ENCODE assay signal across 8 mouse cellular contexts in genomic region chr5:138280425-138280768, GRCm38 (mm10). TPM values are rescaled to one million over a fixed set of nuclear protein-coding genes. Genes with fewer than 3 reads are reported as not detected.
DNase-seq lines count a peak whose midpoint lies in the region; ATAC-seq and TF ChIP-seq lines count a peak whose summit lies in the region.

No protein-coding gene starts in this region.

- DNase-seq in layer of hippocampus, adult 2 months (ENCODE audit: low spot score in 2 of 2) = no peak
- no peak for DNase-seq in layer of hippocampus, adult 8-10 months (ENCODE audit: low spot score in 2 of 2)
- DNase-seq in embryonic facial prominence, embryonic 14.5 days (ENCODE audit: low spot score) = no peak
- DNase-seq in intestine, embryonic 14.5 days (ENCODE audit: low spot score) = no peak
- no peak for DNase-seq in midbrain, postnatal 0 days (ENCODE audit: low spot score)
- DNase-seq in urinary bladder, postnatal 36 days (ENCODE audit: low spot score in 2 of 2) = no peak
- DNase-seq in frontal cortex, postnatal 25 days (ENCODE audit: low spot score in 2 of 2) = no peak
- DNase-seq in kidney, postnatal 10 days = no peak

- TF ChIP-seq CTCF in layer of hippocampus, adult 2 months (conservative IDR thresholded peaks at IDR 0.05) = no peak
- no peak for TF ChIP-seq CTCF in midbrain, postnatal 0 days (IDR thresholded peaks at IDR 0.05)

- H3K4me3 ChIP-seq in layer of hippocampus, adult 2 months = peak overlapping the region; percentile 54
- peak overlapping the region; percentile 58 for H3K4me3 ChIP-seq in embryonic facial prominence, embryonic 14.5 days (ENCODE audit: low read depth, low read length)
- peak overlapping the region; percentile 76; the same call in 1 of the 2 replicates for H3K4me3 ChIP-seq in intestine, embryonic 14.5 days (ENCODE audit: low read depth, low read length)
- peak overlapping the region; percentile 58 for H3K4me3 ChIP-seq in midbrain, postnatal 0 days (ENCODE audit: low read depth, low read length)

- H3K4me2 ChIP-seq in embryonic facial prominence, embryonic 14.5 days (ENCODE audit: low read depth, low read length) = peak overlapping the region; percentile 65
- peak overlapping the region; percentile 80 for H3K4me2 ChIP-seq in intestine, embryonic 14.5 days (ENCODE audit: low read length)
- H3K4me2 ChIP-seq in midbrain, postnatal 0 days (ENCODE audit: low read depth, low read length, poor library complexity, severe bottlenecking) = peak overlapping the region; percentile 66

- no peak overlapping the region for H3K9ac ChIP-seq in embryonic facial prominence, embryonic 14.5 days (ENCODE audit: low read depth, low read length)
- H3K9ac ChIP-seq in intestine, embryonic 14.5 days (ENCODE audit: low read length) = no peak overlapping the region
- no peak overlapping the region for H3K9ac ChIP-seq in midbrain, postnatal 0 days (replicated peaks; ENCODE audit: low read length, poor library complexity, severe bottlenecking)

- WGBS in embryonic facial prominence, embryonic 14.5 days = 29% methylated on average over 22 of the region's 26 CpGs
- WGBS in intestine, embryonic 14.5 days = 24% methylated on average over 26 of the region's 26 CpGs
- WGBS in midbrain, postnatal 0 days = 24% methylated on average over 26 of the region's 26 CpGs

- no peaks in the 10 kb centered on the region for H3K27me3 ChIP-seq in embryonic facial prominence, embryonic 14.5 days (replicated peaks; ENCODE audit: control insufficient read depth, insufficient read depth, low read length)
- no peaks in the 10 kb centered on the region for H3K27me3 ChIP-seq in intestine, embryonic 14.5 days (replicated peaks; ENCODE audit: control insufficient read depth, insufficient read depth, low read length)
- H3K27me3 ChIP-seq in midbrain, postnatal 0 days (ENCODE audit: insufficient read depth, low read length) = no peaks in the 10 kb centered on the region

- no peak for ATAC-seq in embryonic facial prominence, embryonic 14.5 days (ENCODE audit: low read depth)
- ATAC-seq in intestine, embryonic 14.5 days (replicated peaks; ENCODE audit: low FRiP score, low TSS enrichment, low read depth) = peak; percentile 6; the same call in 1 of the 2 replicates
- no peak for ATAC-seq in midbrain, postnatal 0 days (ENCODE audit: low FRiP score)

- H3K4me1 ChIP-seq in embryonic facial prominence, embryonic 14.5 days (ENCODE audit: control insufficient read depth, insufficient read depth, low read length) = peaks cover 19% of the 10 kb centered on the region
- H3K4me1 ChIP-seq in intestine, embryonic 14.5 days (replicated peaks; ENCODE audit: control insufficient read depth, insufficient read depth, low read length) = peaks cover 23% of the 10 kb centered on the region; the same call in 1 of the 2 replicates
- no peaks in the 10 kb centered on the region; the same call in 1 of the 2 replicates for H3K4me1 ChIP-seq in midbrain, postnatal 0 days (ENCODE audit: insufficient read depth, low read length)

- 0 out of 2 replicates have a peak, but pooled peaks cover 8% of the 10 kb centered on the region for H3K9me3 ChIP-seq in embryonic facial prominence, embryonic 14.5 days (ENCODE audit: control insufficient read depth, low read length)
- peaks cover 8% of the 10 kb centered on the region; the same call in 1 of the 2 replicates for H3K9me3 ChIP-seq in intestine, embryonic 14.5 days (ENCODE audit: control insufficient read depth, low read length)
- H3K9me3 ChIP-seq in midbrain, postnatal 0 days (ENCODE audit: low read length) = no peaks in the 10 kb centered on the region

- H3K27ac ChIP-seq in layer of hippocampus, adult 2 months = no peak overlapping the region
- no peak overlapping the region for H3K27ac ChIP-seq in embryonic facial prominence, embryonic 14.5 days (replicated peaks; ENCODE audit: low read depth, low read length)
- H3K27ac ChIP-seq in intestine, embryonic 14.5 days (ENCODE audit: low read depth) = no peak overlapping the region
- no peak overlapping the region for H3K27ac ChIP-seq in midbrain, postnatal 0 days (ENCODE audit: low read depth, low read length)

- H3K36me3 ChIP-seq in embryonic facial prominence, embryonic 14.5 days (ENCODE audit: control insufficient read depth, insufficient read depth, low read length) = peaks cover 18% of the 10 kb centered on the region
- peaks cover 12% of the 10 kb centered on the region for H3K36me3 ChIP-seq in intestine, embryonic 14.5 days (ENCODE audit: control insufficient read depth, insufficient read depth, low read length)
- H3K36me3 ChIP-seq in midbrain, postnatal 0 days (ENCODE audit: insufficient read depth, low read length) = no peaks in the 10 kb centered on the region; the same call in 1 of the 2 replicates

RNA-seq across cellular contexts. Expression of gene Stag3, which starts 0.4 kb away (rescaled TPM):
- under 1 TPM; 0.44 to 0.79 TPM for total RNA-seq in layer of hippocampus, adult 2 months (2021)
- 1 to 10 TPM in 2 of 4 experiments, under 1 TPM in 2; 0.33 to 2.7 (median 1.1) TPM for total RNA-seq in layer of hippocampus, adult 8-10 months (2022)
- 4.1 and 6.2 TPM in 2 replicates for polyA plus RNA-seq in embryonic facial prominence, embryonic 14.5 days (2014; fragmentation: Nextera tagmentation; extraction: Ambion mirVana)
- polyA plus RNA-seq in intestine, embryonic 14.5 days (2014; fragmentation: Nextera tagmentation; extraction: Ambion mirVana) = 3.0 and 4.6 TPM in 2 replicates
- total RNA-seq in midbrain, postnatal 0 days (2014; rRNA removed) = 22.5 and 33.2 TPM in 2 replicates
- 8.8 and 9.6 TPM in 2 replicates for polyA plus RNA-seq in midbrain, postnatal 0 days (2015; fragmentation: Nextera tagmentation; extraction: Ambion mirVana)

RNA-seq across cellular contexts. Expression of gene Gpc2, which starts 0.6 kb away (rescaled TPM):
- total RNA-seq in layer of hippocampus, adult 2 months (2021) = 1 to 10 TPM; 2.4 to 2.5 TPM
- 1 to 10 TPM; 1.5 to 2.2 (median 1.8) TPM for total RNA-seq in layer of hippocampus, adult 8-10 months (2022)
- 3.9 and 4.5 TPM in 2 replicates for polyA plus RNA-seq in embryonic facial prominence, embryonic 14.5 days (2014; fragmentation: Nextera tagmentation; extraction: Ambion mirVana)
- polyA plus RNA-seq in intestine, embryonic 14.5 days (2014; fragmentation: Nextera tagmentation; extraction: Ambion mirVana) = 3.4 and 4.9 TPM in 2 replicates
- 134 and 154 TPM in 2 replicates for total RNA-seq in midbrain, postnatal 0 days (2014; rRNA removed)
- polyA plus RNA-seq in midbrain, postnatal 0 days (2015; fragmentation: Nextera tagmentation; extraction: Ambion mirVana) = 50.5 and 50.7 TPM in 2 replicates

RNA-seq across cellular contexts. Expression of gene Gm43720, which starts 0.6 kb away (rescaled TPM):
- under 1 TPM in 1 of 2 experiments, not detected in 1; 0.12 TPM for total RNA-seq in layer of hippocampus, adult 2 months (2021)
- total RNA-seq in layer of hippocampus, adult 8-10 months (2022) = not detected
- polyA plus RNA-seq in embryonic facial prominence, embryonic 14.5 days (2014; fragmentation: Nextera tagmentation; extraction: Ambion mirVana) = 0.09 and 0.10 TPM in 2 replicates
- 0.12 and 0.17 TPM in 2 replicates for polyA plus RNA-seq in intestine, embryonic 14.5 days (2014; fragmentation: Nextera tagmentation; extraction: Ambion mirVana)
- 0.11 TPM in 1 of 2 replicates, not detected in the other for total RNA-seq in midbrain, postnatal 0 days (2014; rRNA removed)
- 0.05 TPM in 1 of 2 replicates, not detected in the other for polyA plus RNA-seq in midbrain, postnatal 0 days (2015; fragmentation: Nextera tagmentation; extraction: Ambion mirVana)

RNA-seq across cellular contexts. Expression of gene Gal3st4, which starts 7.8 kb away (rescaled TPM):
- 1 to 10 TPM; 3.2 to 3.7 TPM for total RNA-seq in layer of hippocampus, adult 2 months (2021)
- 1 to 10 TPM; 2.9 to 5.2 (median 4.0) TPM for total RNA-seq in layer of hippocampus, adult 8-10 months (2022)
- polyA plus RNA-seq in embryonic facial prominence, embryonic 14.5 days (2014; fragmentation: Nextera tagmentation; extraction: Ambion mirVana) = 2.5 and 3.5 TPM in 2 replicates
- 1.5 and 1.8 TPM in 2 replicates for polyA plus RNA-seq in intestine, embryonic 14.5 days (2014; fragmentation: Nextera tagmentation; extraction: Ambion mirVana)
- total RNA-seq in midbrain, postnatal 0 days (2014; rRNA removed) = 0.71 and 1.4 TPM in 2 replicates
- 1.7 TPM in 2 replicates for polyA plus RNA-seq in midbrain, postnatal 0 days (2015; fragmentation: Nextera tagmentation; extraction: Ambion mirVana)

RNA-seq across cellular contexts. Expression of gene BC037034, which starts 16.6 kb away (rescaled TPM):
- total RNA-seq in layer of hippocampus, adult 2 months (2021) = 10 to 100 TPM; 68.1 to 77.0 TPM
- total RNA-seq in layer of hippocampus, adult 8-10 months (2022) = 10 to 100 TPM; 64.7 to 74.1 (median 70.8) TPM
- 5.6 and 5.8 TPM in 2 replicates for polyA plus RNA-seq in embryonic facial prominence, embryonic 14.5 days (2014; fragmentation: Nextera tagmentation; extraction: Ambion mirVana)
- polyA plus RNA-seq in intestine, embryonic 14.5 days (2014; fragmentation: Nextera tagmentation; extraction: Ambion mirVana) = 4.4 and 7.5 TPM in 2 replicates
- 73.1 and 79.2 TPM in 2 replicates for total RNA-seq in midbrain, postnatal 0 days (2014; rRNA removed)
- polyA plus RNA-seq in midbrain, postnatal 0 days (2015; fragmentation: Nextera tagmentation; extraction: Ambion mirVana) = 15.4 and 17.3 TPM in 2 replicates

Comparison
In these comparisons a context has a peak if more than half of its experiments do, and no peak if none do; other contexts are left out.
1. RNA of gene Gpc2, which starts 0.6 kb away (total RNA-seq): 134 to 154 TPM in midbrain, postnatal 0 days; 2.4 to 2.5 TPM in layer of hippocampus, adult 2 months and 1.5 to 2.2 TPM in layer of hippocampus, adult 8-10 months; every median in the first group is over 10 times any median in the second.
2. Peak in every context shown above with its lines, with median percentiles within 50 percentile points of each other: H3K4me3 ChIP-seq and H3K4me2 ChIP-seq.